Mouse (Mus musculus) erythroblast, adult 5-6 weeks (primary cell): ENCODE measurements around the gene Pum1. TPM values are rescaled to one million over a fixed set of nuclear protein-coding genes. Genes with fewer than 3 reads are reported as not detected.

ENCODE experiments used
- ATAC-seq: replicated peaks from 2 replicates; pipeline ENCODE4 v1.8.0; 2016; ENCODE audit warnings: moderate number of reproducible peaks, mild to moderate bottlenecking, moderate TSS enrichment, inconsistent platforms; ENCODE audit not compliant: poor library complexity, low FRiP score, severe bottlenecking
- total RNA-seq, 2 experiments: library from RNA; stranded (forward) in 1 of 2; stranded (reverse) in 1 of 2; fragments of 150-400 nt in 1 of 2; fragments of 200-764, 138-1000 nt in 1 of 2; gene quantifications; 2 replicates each; pipeline versions ENCODE4 v1.2.3 to v1.2.4; 2015 to 2017; ENCODE audit warnings: low replicate concordance in 2 of 2

Pum1 gene
- total RNA-seq, 2 experiments from 2014 or later = 166 to 245 TPM

- no peak for ATAC-seq
These were observed 111.7 kb downstream of the Pum1 start for GRCm38 (mm10) chr4:130774822-130775221.

- no peak for ATAC-seq
These were observed 114.5 kb downstream of the Pum1 start for GRCm38 (mm10) chr4:130777647-130778046.

- no peak for ATAC-seq
These were observed 115.9 kb downstream of the Pum1 start for GRCm38 (mm10) chr4:130779037-130779436.

- no peak for ATAC-seq
These were observed 119.4 kb downstream of the Pum1 start for GRCm38 (mm10) chr4:130782492-130782891.

GRCm38 (mm10) chr4:130784755-130785154 is 121.6 kb downstream of the Pum1 start:
- ATAC-seq = no peak

- ATAC-seq = no peak
These were observed 124.4 kb downstream of the Pum1 start for GRCm38 (mm10) chr4:130787530-130787929.

- ATAC-seq = peak; percentile 72
These were observed 127.1 kb downstream of the Pum1 start for GRCm38 (mm10) chr4:130790180-130790579.

- no peak for ATAC-seq
These were observed 128.8 kb downstream of the Pum1 start for GRCm38 (mm10) chr4:130791811-130792375.

GRCm38 (mm10) chr4:130792376-130793179 is 129.5 kb downstream of the Pum1 start, which contains the start of gene Sdc3:
Sdc3 (plus strand) TSS chr4:130792537.
- ATAC-seq = no peak

GRCm38 (mm10) chr4:130793180-130793501 is 130.0 kb downstream of the Pum1 start:
- no peak for ATAC-seq

- ATAC-seq = no peak
These were observed 131.7 kb downstream of the Pum1 start for GRCm38 (mm10) chr4:130794771-130795170.

GRCm38 (mm10) chr4:130795970-130796369 is 132.8 kb downstream of the Pum1 start:
- ATAC-seq = no peak

- ATAC-seq = no peak
These were observed 134.3 kb downstream of the Pum1 start for GRCm38 (mm10) chr4:130797201-130798051.

- no peak for ATAC-seq
These were observed 135.3 kb downstream of the Pum1 start for GRCm38 (mm10) chr4:130798416-130798815.

GRCm38 (mm10) chr4:130799118-130799517 is 136.0 kb downstream of the Pum1 start:
- no peak for ATAC-seq

- ATAC-seq = no peak
These were observed 136.5 kb downstream of the Pum1 start for GRCm38 (mm10) chr4:130799582-130799981.

GRCm38 (mm10) chr4:130800147-130800546 is 137.0 kb downstream of the Pum1 start:
- ATAC-seq = no peak

- no peak for ATAC-seq
These were observed 138.1 kb downstream of the Pum1 start for GRCm38 (mm10) chr4:130801198-130801597.

- no peak for ATAC-seq
These were observed 138.7 kb downstream of the Pum1 start for GRCm38 (mm10) chr4:130801624-130802329.

- no peak for ATAC-seq
These were observed 140.5 kb downstream of the Pum1 start for GRCm38 (mm10) chr4:130803591-130803990.
